Mouse (Mus musculus) liver, embryonic 14.5 days (tissue): ENCODE results near the gene Arhgap10. TPM values are rescaled to one million over a fixed set of nuclear protein-coding genes. Genes with fewer than 3 reads are reported as not detected.

Source experiments
- ATAC-seq: fragments of 200-750 bp; cut with Nextera tagmentation; 2 replicates; pipeline ENCODE4 v1.8.0; 2017; ENCODE audit warnings: moderate number of reproducible peaks, mild to moderate bottlenecking, moderate library complexity; ENCODE audit not compliant: insufficient read depth
- DNase-seq, 3 experiments: peaks; one replicate each; pipeline ENCODE4 v3.0.0-alpha.2; 2012 to 2013; ENCODE audit warnings: low read depth in 3 of 3, low spot score in 3 of 3
- H3K27ac ChIP-seq: fragments of 300-500 bp; sonication (generic); 2 replicates; pipeline ENCODE4 v1.5.1; 2014; ENCODE audit warnings: moderate library complexity, mild to moderate bottlenecking, control low read depth, inconsistent platforms
- H3K27me3 ChIP-seq: fragments of 300-500 bp; sonication (generic); 2 replicates; pipeline ENCODE4 v1.6.1; 2014; ENCODE audit warnings: mild to moderate bottlenecking, low read length, moderate library complexity; ENCODE audit not compliant: control insufficient read depth, insufficient read depth
- H3K36me3 ChIP-seq: fragments of 300-500 bp; sonication (generic); replicated peaks from 2 replicates; pipeline ENCODE4 v1.6.1; 2014; ENCODE audit warnings: low read depth; ENCODE audit not compliant: control insufficient read depth, insufficient read depth
- H3K4me1 ChIP-seq, 2 experiments: fragments of 200-500 bp in 1 of 2; fragments of 300-500 bp in 1 of 2; sonication (generic) in 1 of 2; replicated peaks; 2 replicates each; pipeline ENCODE4 v1.6.1; 2012 to 2014; ENCODE audit warnings: antibody characterized with exemption in 1 of 2, inconsistent platforms in 1 of 2, low read length in 1 of 2; ENCODE audit not compliant: control insufficient read depth in 2 of 2, insufficient read depth in 2 of 2
- H3K4me2 ChIP-seq: fragments of 300-500 bp; sonication (generic); 2 replicates; pipeline ENCODE4 v1.6.1; 2014; ENCODE audit warnings: low read depth, mild to moderate bottlenecking, control low read depth, moderate library complexity
- H3K4me3 ChIP-seq, 2 experiments: fragments of 200-500 bp in 1 of 2; fragments of 300-500 bp in 1 of 2; sonication (generic) in 1 of 2; 2 replicates each; pipeline ENCODE4 v1.5.1; 2012 to 2014; ENCODE audit warnings: low read depth in 2 of 2, low read length in 2 of 2, mild to moderate bottlenecking in 2 of 2, control low read depth in 1 of 2, inconsistent platforms in 1 of 2, moderate library complexity in 1 of 2; ENCODE audit not compliant: insufficient read depth in 1 of 2
- H3K9ac ChIP-seq: fragments of 300-500 bp; sonication (generic); replicated peaks from 2 replicates; pipeline ENCODE4 v1.6.1; 2014; ENCODE audit warnings: mild to moderate bottlenecking, control low read depth, moderate library complexity
- H3K9me3 ChIP-seq: fragments of 300-500 bp; sonication (generic); 2 replicates; pipeline ENCODE4 v1.6.1; 2016; ENCODE audit warnings: low read length, mixed read lengths; ENCODE audit not compliant: control insufficient read depth
- CTCF ChIP-seq: IDR thresholded peaks from 2 replicates; pipeline ENCODE4 v1.5.1; 2016; ENCODE audit warnings: antibody characterized with exemption, low read depth, control low read depth
- EP300 ChIP-seq: IDR thresholded peaks from 2 replicates; pipeline ENCODE4 v1.6.1; 2016; ENCODE audit warnings: antibody characterized with exemption, low read depth
- WGBS: fragments of 180-500 bp; shearing (Covaris S2); extraction: QIAGEN DNeasy Blood & Tissue Kit; methylation state at CpG from one replicate; pipeline ENCODE4 v1.1.7; 2014; ENCODE audit not compliant: insufficient replicate concordance; 5-methylcytosine and 5-hydroxymethylcytosine counted together
- polyA plus RNA-seq, 2 experiments: library from polyadenylated mRNA; depleted of rRNA in 1 of 2; stranded (reverse) in 1 of 2; unstranded in 1 of 2; fragments of >200 nt; fragmentation: Nextera tagmentation in 1 of 2; extraction: Ambion mirVana in 1 of 2; gene quantifications; 2 replicates each; pipeline versions ENCODE4 v1.2.1 to v1.2.3; 2012 to 2014

Arhgap10 gene
- polyA plus RNA-seq, 2 experiments = 4.6 TPM

DNA sequence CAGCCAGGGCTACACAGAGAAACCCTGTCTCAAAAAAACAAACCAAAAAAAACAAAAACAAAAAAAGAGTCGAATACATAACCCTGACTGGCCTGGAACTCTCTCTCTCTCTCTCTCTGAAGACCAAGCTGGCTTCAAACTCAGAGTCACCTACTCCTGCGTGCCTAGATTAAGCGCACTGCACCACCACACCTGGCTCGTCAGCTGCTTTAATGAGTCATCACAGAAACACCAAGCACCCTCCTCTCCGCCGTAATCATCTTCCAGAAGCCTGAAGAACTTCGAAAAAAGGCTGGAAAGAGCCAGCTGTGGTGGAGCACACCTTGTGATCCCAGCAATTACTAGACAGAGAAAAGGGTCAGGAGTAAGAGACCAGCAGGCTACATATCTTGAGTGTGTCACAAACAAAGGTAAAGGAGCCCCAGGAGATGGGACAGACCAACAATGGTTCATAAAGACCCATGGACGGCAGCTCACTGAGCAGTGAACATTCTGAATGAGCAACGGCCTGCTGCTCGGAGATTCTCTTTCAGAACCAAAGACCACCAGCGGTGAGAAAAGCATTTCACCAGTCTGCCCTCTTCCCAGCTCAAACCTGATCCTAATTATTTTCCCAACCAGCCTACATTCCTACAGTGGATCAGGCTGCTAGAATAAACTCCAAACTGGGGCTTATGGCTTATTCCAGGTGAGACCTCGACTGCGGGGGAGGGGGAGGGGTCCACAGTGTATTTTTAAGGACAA, 5.8 kb downstream of the Arhgap10 start:
- H3K4me1 ChIP-seq = peaks cover 0 to 15% of the 10 kb centered on the region in 2 experiments; a peak in 2 of 4 replicates
- H3K9me3 ChIP-seq = no peaks in the 10 kb centered on the region
- ATAC-seq = no peak
- H3K4me3 ChIP-seq = no peak overlapping the region
- H3K4me2 ChIP-seq = no peak overlapping the region
- no peak overlapping the region for H3K9ac ChIP-seq
- no peaks in the 10 kb centered on the region for H3K27me3 ChIP-seq
- H3K27ac ChIP-seq = no peak overlapping the region
- DNase-seq = no peak
- no peaks in the 10 kb centered on the region for H3K36me3 ChIP-seq
- TF ChIP-seq CTCF (no peak), EP300 (no peak)
- 71% methylated on average over 13 of the region's 13 CpGs for WGBS

DNA sequence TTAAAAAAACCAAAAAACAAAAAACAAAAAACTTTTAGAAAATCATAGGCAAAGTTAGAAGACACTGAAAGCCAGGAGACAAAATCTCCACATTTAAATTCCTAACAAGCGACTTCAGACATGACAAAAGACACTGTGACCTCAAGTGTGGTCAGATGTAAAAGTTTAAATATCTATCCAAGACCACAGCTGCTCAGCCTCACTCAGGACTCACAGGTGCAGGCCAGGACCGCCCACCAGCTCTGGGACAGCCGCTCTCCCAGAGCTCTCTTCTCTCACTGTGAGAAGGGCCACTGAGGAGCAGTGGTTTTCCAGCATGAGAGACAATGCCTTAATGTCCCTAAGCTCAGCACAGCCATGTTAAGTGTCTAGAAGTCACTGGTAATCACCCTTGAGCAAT, 7.3 kb downstream of the Arhgap10 start:
- Histone ChIP-seq H3K4me2 (no peak overlapping the region), H3K27ac (no peak overlapping the region), H3K4me3 (no peak overlapping the region), H3K9ac (no peak overlapping the region), H3K9me3 (no peaks in the 10 kb centered on the region), H3K27me3 (no peaks in the 10 kb centered on the region), H3K4me1 (peaks cover 0 to 5% of the 10 kb centered on the region in 2 experiments; a peak in 2 of 4 replicates), H3K36me3 (no peaks in the 10 kb centered on the region)
- TF ChIP-seq CTCF (no peak), EP300 (no peak)
- no peak for DNase-seq
- ATAC-seq = no peak
- 60% methylated on average over 3 of the region's 3 CpGs for WGBS

DNA sequence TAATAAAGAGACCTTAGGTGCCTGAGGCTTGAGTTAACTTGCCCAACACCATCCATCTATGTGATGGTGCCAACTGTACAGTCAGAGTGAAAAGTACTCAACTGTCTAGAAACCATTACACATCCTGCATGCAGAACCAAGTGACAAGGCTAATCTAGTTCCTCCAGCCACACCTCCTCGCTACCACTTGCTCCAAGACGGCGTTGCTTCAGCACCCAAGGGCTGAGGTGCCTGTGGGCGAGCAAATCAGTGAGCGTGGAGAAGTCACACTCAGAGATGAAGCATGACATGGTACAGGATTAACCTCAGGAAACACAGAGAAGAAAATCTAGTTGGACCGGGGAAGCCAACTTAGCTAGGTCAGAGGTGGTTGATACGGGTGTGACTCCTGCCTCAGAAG, 8.7 kb downstream of the Arhgap10 start:
- H3K9ac ChIP-seq = no peak overlapping the region
- H3K9me3 ChIP-seq = no peaks in the 10 kb centered on the region
- no peak overlapping the region for H3K4me3 ChIP-seq
- TF ChIP-seq CTCF (no peak), EP300 (no peak)
- no peak overlapping the region for H3K27ac ChIP-seq
- no peak overlapping the region for H3K4me2 ChIP-seq
- H3K4me1 ChIP-seq = peaks cover 0 to 5% of the 10 kb centered on the region in 2 experiments; a peak in 2 of 4 replicates
- H3K27me3 ChIP-seq = no peaks in the 10 kb centered on the region
- DNase-seq (no peak), ATAC-seq (peak; percentile 33; the same call in 1 of the 2 replicates)
- WGBS = 20% methylated on average over 7 of the region's 7 CpGs
- no peaks in the 10 kb centered on the region for H3K36me3 ChIP-seq

DNA sequence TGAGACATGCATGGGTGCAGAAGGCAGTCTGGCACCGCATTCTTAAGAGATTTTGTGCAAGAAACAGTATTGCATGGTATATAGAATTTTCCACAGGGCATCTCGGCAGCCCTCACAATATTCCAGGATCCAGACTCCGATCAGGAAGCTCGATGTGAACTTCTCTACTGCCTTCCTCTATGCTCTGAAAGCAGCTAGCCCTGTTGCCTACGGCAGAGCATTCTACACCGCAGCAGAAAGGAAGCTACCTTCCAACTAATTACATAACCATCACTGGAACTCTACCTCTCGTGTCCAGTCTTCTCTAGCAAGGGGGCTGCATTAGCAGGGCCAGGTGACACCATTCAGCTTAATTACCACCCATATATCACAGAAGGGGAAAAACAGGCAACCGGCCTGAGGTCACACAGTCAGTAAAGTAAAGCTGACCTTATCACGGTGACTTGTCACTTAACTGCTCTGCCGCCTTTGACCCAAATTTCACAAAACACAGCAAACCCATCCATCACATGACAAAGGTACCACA, 10.2 kb downstream of the Arhgap10 start:
- H3K36me3 ChIP-seq = no peaks in the 10 kb centered on the region
- no peak for DNase-seq
- no peak overlapping the region for H3K27ac ChIP-seq
- no peak overlapping the region for H3K9ac ChIP-seq
- no peak overlapping the region for H3K4me3 ChIP-seq
- TF ChIP-seq CTCF (no peak), EP300 (no peak)
- H3K27me3 ChIP-seq = no peaks in the 10 kb centered on the region
- 66% methylated on average over 10 of the region's 10 CpGs for WGBS
- H3K4me2 ChIP-seq = no peak overlapping the region
- no peak for ATAC-seq
- peaks cover 0 to 5% of the 10 kb centered on the region in 2 experiments; a peak in 2 of 4 replicates for H3K4me1 ChIP-seq
- H3K9me3 ChIP-seq = no peaks in the 10 kb centered on the region

DNA sequence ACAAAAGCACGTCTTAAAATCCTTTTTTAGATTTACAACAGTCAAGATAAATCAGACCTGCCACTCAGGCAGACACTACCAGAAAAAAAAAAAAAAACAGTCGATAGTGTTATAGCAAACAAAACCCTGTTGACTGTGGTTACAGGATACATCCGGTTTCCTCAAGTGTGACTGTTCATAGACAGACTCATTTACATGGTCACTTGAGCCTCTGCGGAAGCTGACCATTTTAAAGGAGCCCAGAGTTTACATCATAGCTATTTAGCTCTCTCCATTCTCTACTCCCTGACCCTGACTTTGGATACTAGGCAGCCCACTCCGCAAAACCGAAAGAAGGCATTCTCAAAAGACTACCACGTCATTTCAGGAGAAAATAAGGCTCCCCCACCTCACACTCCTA, 11.2 kb downstream of the Arhgap10 start:
- Histone ChIP-seq H3K4me1 (peaks cover 0 to 5% of the 10 kb centered on the region in 2 experiments; a peak in 2 of 4 replicates), H3K4me2 (no peak overlapping the region), H3K4me3 (no peak overlapping the region), H3K9me3 (no peaks in the 10 kb centered on the region), H3K9ac (no peak overlapping the region), H3K36me3 (no peaks in the 10 kb centered on the region), H3K27me3 (no peaks in the 10 kb centered on the region), H3K27ac (no peak overlapping the region)
- WGBS = 57% methylated on average over 7 of the region's 7 CpGs
- DNase-seq (no peak), ATAC-seq (no peak)
- TF ChIP-seq CTCF (no peak), EP300 (no peak)
